Comparison of ENCODE assay signal across 23 mouse cellular contexts in the genomic region with DNA sequence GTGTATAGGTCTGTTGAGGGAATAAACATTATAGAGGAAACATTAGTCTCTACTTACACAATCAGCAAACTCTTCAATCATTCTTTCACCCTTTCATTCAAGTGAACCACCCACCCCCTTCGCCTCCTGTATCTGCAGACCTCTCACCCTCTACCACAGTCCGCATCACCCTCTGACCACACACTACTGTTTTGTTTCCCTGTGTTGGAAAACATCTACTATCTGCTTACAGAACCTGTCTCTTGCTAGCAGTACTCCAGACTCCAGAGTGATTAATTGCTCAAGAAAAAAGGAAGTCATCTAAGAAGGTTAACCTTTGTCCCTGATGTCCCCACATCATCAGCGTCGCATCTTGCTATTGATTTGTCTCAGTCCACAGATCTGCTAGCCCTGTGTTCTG.
"Had no signal": no experiment of that assay in that cellular context is flagged by ENCODE, and none has a peak within 500 bp of the region (broad histone marks: within the 10 kb centered on the region; RNA-seq: fewer than 3 reads in every experiment).

No protein-coding gene starts in this region.

- H3K4me1 ChIP-seq: limb, embryonic 10.5 days; liver, embryonic 12.5 days; liver, embryonic 15.5 days; lung, embryonic 15.5 days; megakaryocyte, embryonic 14.5 days; midbrain, embryonic 10.5 days; midbrain, embryonic 13.5 days; stomach, embryonic 15.5 days had no signal

- H3K27ac ChIP-seq: kidney, postnatal 0 days; limb, embryonic 10.5 days; limb, embryonic 13.5 days; liver, embryonic 12.5 days; liver, embryonic 15.5 days; lung, embryonic 15.5 days; midbrain, embryonic 10.5 days; midbrain, embryonic 13.5 days; stomach, embryonic 15.5 days had no signal

- H3K27me3 ChIP-seq: liver, embryonic 12.5 days; liver, embryonic 15.5 days; lung, embryonic 15.5 days; megakaryocyte, embryonic 14.5 days; midbrain, embryonic 13.5 days; stomach, embryonic 15.5 days had no signal

- ATAC-seq: intestine, postnatal 0 days; liver, embryonic 12.5 days; midbrain, embryonic 13.5 days; midbrain, embryonic 16.5 days had no signal

- H3K4me3 ChIP-seq: limb, embryonic 10.5 days; limb, embryonic 13.5 days; liver, embryonic 12.5 days; liver, embryonic 15.5 days; lung, embryonic 15.5 days; megakaryocyte, embryonic 14.5 days; midbrain, embryonic 10.5 days; midbrain, embryonic 13.5 days; myocyte; stomach, embryonic 15.5 days had no signal

- DNase-seq: kidney, adult 2 months; kidney, postnatal 36 days; liver; lung, adult 18-20 months; lung, postnatal 10 days; lung, postnatal 4 days; right cerebral cortex, adult 18-20 months; right cerebral cortex, postnatal 14 days; spleen, adult 18-20 months; thymus, postnatal 36 days had no signal
